Mouse (Mus musculus): Measurements from ENCODE around the gene Gtf2h3.

DNA sequence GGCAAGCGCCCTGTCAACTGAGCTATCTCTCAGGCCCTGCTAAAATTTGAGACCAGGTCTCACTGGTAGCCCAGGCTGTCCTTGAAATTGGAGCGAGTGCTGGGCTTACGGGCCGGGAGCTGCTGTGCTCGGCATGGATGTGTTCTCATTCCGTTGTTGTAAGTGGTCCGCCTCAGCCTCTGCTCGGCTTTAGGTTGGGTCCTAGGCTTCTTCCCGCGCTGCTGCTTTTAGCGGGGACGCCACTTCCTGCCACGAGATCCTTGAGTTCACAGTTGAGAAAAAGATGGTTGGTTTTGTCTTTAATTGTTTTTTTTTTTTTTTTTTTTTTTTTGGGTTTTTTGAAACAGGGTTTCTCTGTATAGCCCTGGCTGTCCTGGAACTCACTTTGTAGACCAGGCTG is 58.9 kb downstream of the Gtf2h3 start:
- TF ChIP-seq POLR2A (IDR thresholded peaks at IDR 0.05; ENCODE audit: borderline replicate concordance, extremely low read depth, insufficient read depth, insufficient read length, poor library complexity, severe bottlenecking) (no peak), CTCF (IDR thresholded peaks at IDR 0.05; ENCODE audit: borderline replicate concordance, extremely low read depth, insufficient read depth, insufficient read length) (no peak)

Data from brain, embryonic 14.5 days (tissue).